Mouse (Mus musculus) kidney, adult 9 months (tissue): Measurements from ENCODE around the gene Defb23.

Source experiments
- DNase-seq: peaks from one replicate; pipeline ENCODE4 v3.0.0; 2022

Defb23 gene

DNA sequence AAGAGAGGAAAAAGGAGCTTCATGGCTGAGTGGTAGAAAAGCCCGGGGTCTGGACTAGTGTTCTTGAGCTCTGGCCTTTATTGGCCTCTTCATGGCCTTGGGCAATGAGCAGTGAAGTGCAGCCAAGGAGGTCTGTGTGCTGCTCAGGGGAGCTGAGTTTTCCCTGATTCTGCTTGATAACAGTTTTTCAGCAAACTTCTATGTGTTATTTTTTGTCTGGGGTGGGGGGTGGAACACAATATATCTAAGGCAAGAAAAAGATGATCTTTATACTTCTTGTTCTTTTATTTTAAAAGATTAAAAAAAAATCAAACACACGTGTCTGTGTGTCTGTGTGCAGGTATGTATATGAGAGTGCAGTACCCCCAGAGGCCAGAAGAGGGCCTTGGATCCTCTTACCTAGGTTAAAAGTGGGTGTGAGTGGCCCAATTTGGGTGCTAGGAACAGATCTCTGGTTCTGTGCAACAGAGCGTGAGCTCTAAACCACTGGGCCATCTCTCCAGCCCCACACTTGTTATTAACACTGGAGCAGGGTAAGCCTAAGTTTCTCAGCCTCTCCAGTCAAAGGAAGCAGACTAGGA lies at the start of gene Defb23:
Gene Defb23 (minus strand): TSS at position 51 of the 581 bp plus-strand sequence.
- DNase-seq = no peak

DNA sequence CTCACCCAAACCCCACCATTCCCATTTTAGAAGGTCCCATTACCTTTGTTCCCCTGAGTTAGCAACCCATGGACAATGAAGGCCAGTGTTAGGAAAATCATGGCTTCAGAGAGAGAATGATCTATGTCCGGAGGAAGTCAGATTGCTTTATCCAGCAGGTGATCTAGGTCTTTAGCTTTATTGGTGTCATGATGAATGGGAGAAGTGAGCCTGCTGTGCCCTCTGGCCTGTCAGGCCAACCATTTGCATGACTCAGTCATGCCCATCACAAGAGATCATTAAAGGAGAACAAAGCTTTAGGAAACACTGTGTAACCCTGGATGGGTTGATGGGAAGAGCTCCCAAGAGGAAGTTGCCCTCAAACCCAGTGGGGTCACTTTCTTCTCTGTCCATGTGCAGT lies 47.2 kb upstream of the Defb23 start, which contains the start of gene Defb26:
Gene Defb26 (minus strand): TSS at position 101 of the 400 bp plus-strand sequence.
- DNase-seq = no peak

DNA sequence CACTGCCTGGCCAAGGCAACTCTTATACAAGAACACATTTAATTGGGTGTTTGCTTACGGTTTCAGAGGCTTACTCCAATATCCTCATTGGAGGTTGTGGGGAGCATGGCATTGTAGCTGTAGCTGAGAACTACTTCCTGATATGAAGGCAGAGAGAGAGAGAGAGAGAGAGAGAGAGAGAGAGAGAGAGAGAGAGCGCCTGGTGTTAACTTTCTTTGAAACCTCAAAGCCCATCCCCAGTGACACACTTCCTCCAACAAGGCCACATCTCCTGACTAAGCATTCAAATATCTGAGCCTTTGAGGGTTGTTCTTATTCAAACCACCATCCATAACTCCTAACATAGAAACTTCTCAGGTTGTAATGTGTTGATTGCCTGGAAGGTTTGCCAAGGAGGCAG lies 39.5 kb upstream of the Defb23 start:
- DNase-seq = no peak

DNA sequence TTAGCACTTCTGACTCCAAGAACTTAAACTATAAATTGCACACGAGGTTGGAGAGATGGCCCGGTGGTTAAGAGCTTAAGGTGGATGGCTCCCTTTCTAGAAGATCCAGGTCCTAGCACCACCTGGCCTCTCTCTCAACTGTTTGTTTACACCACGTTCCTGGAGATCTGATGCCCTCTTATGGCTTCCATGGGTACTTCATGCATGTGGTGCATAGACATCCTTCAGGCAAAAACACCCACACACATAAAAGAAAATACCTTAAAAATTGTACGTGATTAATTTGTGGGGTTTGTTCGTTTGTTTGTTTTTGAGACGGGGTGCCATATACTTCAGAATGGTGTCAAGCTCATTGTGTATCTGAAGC lies 36.4 kb upstream of the Defb23 start:
- DNase-seq = no peak

DNA sequence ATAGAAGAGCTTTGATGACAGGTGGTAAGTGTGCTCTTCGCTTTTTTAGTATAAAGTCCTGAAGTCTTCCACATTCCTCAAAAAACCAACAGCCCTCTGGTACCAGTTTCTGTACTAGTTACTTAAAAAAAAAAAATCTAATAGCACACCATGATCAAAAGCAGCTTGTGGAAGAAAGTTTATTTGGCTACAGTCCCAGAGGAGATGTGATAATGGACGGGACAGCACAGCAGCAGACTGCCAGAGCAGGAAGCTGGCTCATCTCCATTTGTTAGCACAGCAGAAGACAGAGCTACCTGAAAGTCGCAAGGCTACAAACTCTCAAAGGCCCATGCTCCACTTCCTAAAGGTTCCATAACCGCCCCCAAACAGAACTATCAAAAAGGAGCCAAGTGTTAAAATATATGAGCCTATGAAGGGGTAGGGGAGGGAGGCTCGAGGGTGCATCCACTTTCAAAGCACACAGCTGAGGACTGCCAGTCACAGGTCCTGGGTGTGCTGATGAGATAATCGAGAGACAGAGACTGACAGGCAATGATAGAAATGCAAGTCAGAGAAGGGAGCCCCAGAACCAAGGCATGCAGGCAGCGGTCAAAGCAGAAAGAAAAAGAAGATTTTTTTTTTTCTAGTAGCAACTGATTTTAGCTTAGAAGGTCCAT lies 35.9 kb upstream of the Defb23 start:
- no peak for DNase-seq

DNA sequence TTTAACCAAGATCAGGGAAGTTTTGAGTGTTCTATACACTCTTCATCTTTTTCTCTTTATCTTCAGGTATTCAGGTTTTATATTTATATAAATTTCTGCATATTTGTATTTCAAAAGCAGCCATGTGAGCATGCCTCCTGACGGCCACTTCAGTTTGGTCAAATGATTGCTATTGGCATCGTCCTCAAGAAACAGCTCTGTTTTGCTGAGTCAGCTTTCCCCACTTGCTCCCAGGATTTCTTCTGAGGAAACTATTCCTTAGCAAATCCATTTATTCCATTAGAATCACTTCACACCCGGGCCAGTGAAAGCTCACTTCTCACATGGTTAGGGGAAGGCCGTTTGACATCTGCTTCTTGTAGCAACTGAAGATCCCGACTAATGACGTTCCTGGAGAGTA lies 33.6 kb upstream of the Defb23 start:
- DNase-seq = no peak

DNA sequence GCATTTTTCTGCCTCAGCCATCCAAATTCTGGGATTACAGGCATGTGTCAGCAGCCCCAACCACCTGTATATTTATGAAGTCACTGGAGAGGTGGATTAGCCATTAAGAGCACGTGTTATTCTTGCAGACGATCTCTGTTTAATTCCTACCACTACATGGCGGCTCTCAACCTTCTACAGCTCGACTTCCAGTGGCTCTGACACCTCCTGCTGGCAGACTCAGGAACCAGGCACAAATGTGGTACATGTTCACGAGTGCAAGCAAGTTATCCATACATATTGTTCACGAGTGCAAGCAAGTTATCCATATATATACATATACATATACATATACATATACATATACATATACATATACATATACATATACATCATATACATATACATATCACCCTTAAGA lies 28.7 kb upstream of the Defb23 start:
- no peak for DNase-seq

DNA sequence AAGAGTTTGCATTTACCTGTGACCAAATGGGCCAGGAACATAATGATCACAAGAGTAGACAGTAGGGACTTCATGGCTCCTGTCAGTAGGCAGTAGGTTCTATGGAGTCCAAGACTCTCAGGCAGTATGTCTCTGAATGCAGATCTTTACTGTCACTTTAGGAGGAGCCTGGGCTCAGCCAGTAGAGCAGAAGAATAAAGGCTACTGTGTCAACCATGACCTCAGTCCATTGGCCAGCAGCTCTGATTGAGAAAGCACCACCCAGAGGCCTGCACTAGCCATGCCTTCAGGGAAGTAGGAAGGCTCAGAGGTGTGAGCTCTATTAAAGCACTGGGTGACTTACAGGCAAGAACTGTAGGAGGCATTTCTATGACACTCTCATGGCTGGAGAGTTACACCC lies 25.6 kb upstream of the Defb23 start, which contains the start of gene Defb22:
Gene Defb22 (minus strand): TSS at position 101 of the 400 bp plus-strand sequence.
- no peak for DNase-seq

DNA sequence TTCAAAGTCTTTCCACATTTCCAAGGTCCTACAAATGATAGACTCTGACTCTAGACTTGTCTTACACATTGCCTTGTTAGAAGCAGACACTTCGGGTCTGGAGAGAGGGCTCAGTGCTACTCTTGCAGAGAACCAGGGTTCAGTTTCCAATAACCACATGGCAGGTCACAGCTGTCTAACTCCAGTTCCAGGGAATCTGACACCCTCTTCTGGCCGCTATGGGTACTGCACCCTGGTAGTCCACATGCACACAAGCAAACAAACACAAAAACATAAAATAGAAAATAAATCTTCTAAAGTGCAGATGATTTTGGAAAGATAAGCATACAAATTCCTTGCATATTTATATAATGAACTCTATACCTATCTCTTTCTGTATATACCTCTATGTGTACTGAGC lies 22.6 kb upstream of the Defb23 start:
- DNase-seq = no peak

DNA sequence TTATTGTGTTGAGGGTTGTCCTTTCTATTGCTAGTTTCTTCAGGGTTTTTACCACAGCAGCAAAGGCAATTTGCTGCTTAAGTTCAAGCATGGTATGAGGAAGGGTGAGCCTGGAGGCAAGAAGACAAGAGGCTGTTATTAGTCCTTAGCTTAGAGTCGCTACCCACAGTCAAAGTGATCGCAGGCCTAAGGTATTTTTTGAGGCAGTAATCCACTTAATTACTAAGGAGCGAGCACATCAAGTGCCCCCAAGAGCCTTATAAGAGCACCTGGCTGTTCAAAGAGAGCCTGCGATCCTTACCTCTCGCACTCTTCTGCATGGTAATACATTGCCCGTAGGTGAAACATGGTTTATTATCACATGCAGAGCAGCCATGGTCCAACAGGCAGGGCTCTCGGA lies 17.3 kb upstream of the Defb23 start:
- DNase-seq = no peak

DNA sequence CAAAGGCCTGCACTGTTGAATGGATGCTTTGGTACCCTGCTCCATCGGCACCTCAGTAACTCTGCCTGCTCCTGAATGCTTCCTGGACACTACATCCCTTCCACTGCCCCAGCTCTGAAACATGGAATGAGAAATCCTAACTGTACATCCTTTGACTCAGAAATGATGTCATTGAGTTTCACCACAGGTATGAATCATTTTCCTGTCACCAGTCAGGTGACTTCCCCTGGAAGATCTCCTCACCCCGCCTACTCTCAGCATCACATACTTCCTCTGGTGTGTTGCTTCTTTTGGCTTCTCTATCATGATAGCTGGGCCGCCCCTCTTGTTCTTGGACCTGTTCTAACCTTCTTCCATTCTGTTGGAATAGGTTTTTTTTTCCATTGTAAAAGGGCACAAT lies 16.5 kb upstream of the Defb23 start:
- DNase-seq = no peak

DNA sequence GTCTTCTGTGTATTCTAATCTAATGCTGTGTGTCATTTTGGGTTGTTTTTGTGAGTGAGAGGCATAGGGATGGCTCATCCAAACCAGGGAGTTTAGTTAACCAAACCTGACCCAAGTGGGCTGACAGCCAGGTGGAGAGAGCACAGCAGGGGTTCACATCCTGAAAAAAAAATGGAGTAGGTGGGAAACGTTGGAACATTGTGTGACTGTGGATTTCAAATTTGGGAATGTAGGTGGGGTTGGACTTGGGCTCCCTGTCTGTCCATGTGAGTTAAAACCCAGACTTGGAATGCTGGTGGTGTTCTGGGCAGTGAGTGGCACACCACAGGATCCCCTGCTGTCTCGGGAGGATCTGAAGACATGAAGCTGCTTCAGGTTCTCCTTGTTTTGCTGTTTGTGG lies 12.3 kb upstream of the Defb23 start, which contains the start of gene Defb20:
Gene Defb20 (plus strand): TSS at position 301 of the 400 bp plus-strand sequence.
- no peak for DNase-seq

DNA sequence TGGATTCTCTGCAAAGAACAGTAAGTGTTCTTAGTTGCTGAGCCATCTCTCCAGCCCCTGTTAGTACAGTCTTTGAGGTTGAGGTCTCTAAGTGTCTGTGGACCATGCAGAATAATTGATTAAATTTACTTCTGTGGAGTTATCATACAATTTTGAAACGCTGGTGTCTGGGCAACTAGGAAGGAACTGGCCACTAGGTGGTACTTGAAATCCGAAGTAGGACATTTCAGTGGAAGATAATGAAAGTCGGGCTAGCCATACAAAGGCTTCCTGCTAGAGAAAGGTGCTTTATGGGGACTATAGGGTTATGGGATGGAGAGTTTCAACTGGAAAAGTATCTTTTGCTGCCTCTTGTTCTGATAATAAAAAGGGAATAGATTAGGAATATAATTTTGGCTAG lies 8.0 kb upstream of the Defb23 start:
- DNase-seq = peak; percentile 43

DNA sequence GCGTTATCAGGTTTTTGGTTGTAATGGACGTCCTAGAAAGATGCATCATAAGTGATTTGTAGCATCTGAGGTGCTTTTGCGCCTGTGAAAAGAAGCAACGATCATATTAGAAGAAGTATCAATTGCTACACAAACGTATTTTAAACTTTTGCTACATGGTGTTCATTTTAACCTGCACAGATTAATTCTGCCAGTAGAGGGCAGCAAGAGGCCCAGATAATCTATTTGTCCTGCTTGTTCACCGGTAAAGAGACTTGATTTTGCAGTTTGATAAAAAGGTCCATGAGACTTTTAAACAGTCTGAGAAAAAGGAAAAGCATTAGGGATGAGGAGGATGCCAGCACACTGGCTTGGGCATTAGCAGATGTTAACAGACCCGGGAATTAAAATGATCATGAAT lies 6.6 kb upstream of the Defb23 start:
- DNase-seq = peak; percentile 78

DNA sequence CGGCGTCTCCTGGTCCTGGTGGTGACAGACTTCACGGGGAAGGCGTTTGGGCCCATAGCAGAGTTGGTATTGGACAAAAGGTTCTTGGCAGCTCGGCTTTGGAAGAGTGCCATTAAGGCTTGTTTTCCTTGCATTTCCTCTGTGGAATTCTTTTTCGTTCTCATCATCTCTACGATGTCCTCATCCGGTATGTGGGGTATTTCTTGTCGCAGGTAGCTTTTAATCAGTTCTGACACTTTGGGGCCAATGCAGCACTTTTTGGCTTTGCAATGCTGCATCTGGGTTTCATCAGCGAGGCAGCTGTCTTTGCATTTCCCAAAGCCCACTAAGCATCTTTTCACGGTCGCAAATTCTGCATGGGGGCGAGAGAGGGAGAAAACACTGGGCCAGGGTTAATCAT lies 5.2 kb downstream of the Defb23 start:
- DNase-seq = no peak

DNA sequence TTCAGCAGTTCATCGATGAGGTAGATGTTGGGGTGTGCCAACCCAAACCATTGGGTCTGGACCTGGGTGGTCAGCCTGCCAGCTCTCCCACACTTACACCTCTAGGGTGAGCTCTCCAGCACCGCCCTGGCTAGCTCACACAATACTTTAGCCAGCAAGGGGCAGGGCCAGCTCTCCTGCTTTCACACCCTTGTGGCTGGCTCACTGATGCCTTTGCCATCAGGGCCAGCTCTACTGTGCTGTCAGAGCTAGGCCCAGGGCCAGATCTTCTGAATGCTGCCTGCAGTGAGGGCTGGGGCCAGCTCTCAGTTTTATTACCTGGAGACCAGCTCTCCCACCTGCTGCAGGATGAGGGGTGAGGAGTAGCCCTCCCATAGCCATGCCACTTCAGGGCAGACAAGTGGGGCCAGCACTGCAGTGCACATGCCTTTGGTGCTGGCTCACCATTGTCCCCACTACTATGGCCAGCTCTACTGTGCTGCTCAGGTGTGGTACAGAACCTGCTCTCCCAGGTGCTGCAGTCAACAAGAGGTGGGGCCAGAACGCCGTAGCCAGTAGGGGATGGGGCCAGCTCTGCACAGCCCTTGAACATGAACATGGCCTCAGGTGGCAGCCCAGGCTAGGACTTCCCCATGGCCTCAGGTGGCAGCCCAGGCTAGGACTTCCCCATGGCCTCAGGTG lies 12.2 kb downstream of the Defb23 start:
- DNase-seq = no peak

DNA sequence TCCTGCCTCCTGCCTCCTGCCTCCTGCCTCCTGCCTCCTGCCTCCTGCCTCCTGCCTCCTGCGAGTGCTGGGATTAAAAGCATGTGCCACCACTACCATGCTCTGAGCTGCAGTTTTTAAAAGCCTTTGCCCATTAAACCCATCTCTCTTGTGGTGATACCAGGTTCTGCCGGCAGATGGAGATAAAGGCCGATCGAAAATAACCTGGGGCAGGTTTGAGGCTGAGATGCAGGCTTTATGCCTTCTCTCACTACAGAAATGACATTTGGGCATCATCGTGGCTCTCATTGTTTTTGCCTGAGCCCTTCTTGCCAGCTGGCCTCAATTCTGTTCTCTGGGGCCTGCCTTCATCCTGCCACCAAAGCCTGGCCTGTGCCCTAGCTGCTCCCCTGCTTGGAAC lies 14.2 kb downstream of the Defb23 start:
- peak; percentile 71 for DNase-seq

DNA sequence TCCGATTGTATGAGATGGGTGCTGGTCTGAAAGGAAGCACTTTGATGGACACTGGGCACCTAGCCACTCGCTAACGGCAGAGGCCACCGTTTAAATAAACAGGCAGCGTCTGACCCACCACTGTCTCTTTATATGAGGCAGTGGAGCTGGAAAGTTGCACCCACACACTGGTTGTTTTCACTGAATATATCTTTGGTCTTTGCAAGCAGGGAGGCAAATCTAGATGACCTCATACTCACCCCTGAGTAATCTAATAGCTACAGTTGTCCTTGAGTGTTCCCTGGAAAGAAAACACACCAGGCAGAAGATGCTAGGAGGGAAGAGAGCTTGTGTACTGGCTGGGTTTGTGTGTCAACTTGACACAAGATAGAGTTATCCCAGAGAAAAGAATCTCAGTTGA lies 17.0 kb downstream of the Defb23 start:
- DNase-seq = no peak

DNA sequence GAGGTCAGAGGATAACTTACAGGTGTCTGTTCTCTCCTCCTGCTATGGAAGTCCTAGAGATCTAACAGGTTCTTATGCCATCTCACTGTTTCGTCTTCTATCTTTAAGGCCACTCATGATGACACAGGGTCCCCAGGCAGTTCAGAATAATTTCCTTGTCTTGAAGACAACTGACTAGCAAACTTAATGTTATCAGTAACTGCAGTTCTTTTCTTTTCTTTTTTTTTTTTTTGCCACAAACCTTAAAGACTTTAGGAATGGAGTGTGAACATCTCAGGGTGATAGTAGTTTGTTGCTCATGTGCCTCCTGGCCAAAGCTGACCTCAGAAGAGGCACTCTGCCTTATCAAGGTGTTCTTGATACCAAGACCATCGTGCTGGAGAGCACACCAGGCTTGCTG lies 17.8 kb downstream of the Defb23 start:
- DNase-seq = no peak

DNA sequence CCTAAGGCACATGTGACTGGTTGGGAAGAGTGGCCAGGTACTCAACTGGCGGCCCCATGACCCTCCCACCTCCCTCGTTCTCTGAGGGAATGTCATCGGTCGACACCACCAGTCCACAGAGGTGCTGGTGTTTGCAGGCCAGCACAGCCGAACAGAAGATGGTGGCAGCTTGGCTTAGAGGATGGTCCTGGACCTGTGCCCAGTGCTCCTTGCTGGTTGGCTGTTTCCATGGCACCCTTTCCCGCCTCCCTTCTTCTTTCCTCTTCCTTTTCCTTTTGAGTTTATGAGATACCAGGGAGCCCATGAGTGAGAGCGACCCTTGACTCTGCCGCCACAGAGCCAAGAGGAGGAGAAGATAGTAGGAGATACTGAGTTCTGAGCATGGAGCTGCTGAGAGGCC lies 21.1 kb downstream of the Defb23 start:
- no peak for DNase-seq

DNA sequence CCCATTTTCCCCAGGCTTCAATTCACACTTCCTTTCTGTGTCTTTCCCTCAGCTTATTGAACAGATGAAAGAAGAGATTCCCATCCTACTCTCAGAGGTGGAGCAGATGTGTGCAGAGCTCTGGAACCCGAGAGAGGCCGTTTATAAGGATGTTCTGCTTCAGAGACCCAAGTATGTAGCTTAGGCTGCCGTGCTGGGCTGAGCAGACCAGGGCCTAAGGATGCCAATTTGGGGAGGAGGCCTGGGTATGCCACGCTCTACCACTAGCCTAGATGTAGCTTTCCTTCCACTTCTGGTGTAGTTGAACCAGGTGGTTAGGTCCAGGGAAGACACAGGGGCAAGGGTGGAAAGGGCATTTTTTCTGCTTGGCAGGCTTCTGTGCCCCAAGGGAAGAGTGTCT lies 22.1 kb downstream of the Defb23 start:
- no peak for DNase-seq

DNA sequence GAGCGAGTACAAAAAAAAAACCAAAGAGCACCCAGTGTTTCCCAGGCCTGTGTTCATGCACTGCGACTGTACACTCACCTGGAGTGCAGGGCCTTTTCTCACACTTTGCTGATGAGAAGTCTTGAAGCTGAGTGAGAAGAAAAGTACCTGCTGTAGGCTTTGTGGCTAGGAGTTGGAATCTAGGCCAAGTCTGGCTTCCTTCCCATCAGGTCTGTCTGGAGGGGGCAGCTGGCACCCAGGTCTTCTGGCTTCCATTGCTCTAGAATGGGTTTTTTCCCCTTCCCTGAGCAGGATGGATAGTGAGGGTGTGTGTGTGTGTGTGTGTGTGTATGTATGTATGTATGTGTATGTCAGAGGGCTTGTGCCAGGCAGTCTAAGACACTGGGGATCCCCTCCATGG lies 24.6 kb downstream of the Defb23 start:
- DNase-seq = no peak

DNA sequence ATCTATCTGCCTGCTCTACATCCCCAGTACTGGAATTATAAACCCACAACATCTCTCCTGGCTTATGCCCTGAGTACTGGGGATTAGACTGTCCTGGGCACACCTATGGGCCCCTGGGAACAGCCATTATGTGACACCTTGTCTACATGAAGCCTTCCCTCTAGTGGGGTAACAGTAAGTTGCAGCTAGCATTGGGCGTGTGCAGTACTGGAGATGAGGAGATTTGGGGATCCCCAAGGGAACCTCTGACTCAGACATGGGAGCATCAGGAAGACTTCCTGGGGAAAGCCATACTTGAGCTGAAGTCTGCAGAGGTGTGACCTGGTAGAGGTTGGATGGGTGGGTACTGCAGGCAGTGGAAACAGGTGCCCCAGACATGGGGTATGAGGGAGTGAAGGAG lies 25.5 kb downstream of the Defb23 start:
- no peak for DNase-seq
